Mouse (Mus musculus): ENCODE measurements around the gene Krtap27-1. TPM values are rescaled to one million over a fixed set of nuclear protein-coding genes. Genes with fewer than 3 reads are reported as not detected.

Gene Krtap27-1
- total RNA-seq, 2 experiments from 2014 or later = not detected

Other genes with a start within 250 kb of the Krtap27-1 start
- gene Cldn17, start 164.7 kb downstream of the Krtap27-1 start, total RNA-seq (2021) = not detected
- gene Cldn8, start 108.5 kb downstream of the Krtap27-1 start, total RNA-seq (2021) = not detected
- gene Krtap24-1, start 59.4 kb downstream of the Krtap27-1 start, total RNA-seq (2021) = not detected
- not detected for gene 2310079G19Rik, start 44.0 kb downstream of the Krtap27-1 start, total RNA-seq (2021)
- gene Krtap26-1, start 23.9 kb downstream of the Krtap27-1 start, total RNA-seq (2021) = not detected
- gene 2310061N02Rik, start 36.3 kb upstream of the Krtap27-1 start, total RNA-seq (2021) = not detected
- gene Krtap13-1, start 57.2 kb upstream of the Krtap27-1 start, total RNA-seq (2021) = not detected
- gene Krtap13, start 80.0 kb upstream of the Krtap27-1 start, total RNA-seq (2021) = not detected
- not detected for gene 2310034C09Rik, start 87.2 kb upstream of the Krtap27-1 start, total RNA-seq (2021)
- gene 2310057N15Rik, start 102.5 kb upstream of the Krtap27-1 start, total RNA-seq (2021) = not detected
- not detected for gene Gm5965, start 106.2 kb upstream of the Krtap27-1 start, total RNA-seq (2021)
- not detected for gene Gm20741, start 140.5 kb upstream of the Krtap27-1 start, total RNA-seq (2021)
- gene Krtap15, start 148.5 kb upstream of the Krtap27-1 start, total RNA-seq (2021) = not detected
- not detected for gene Krtap14, start 154.5 kb upstream of the Krtap27-1 start, total RNA-seq (2021)
- not detected for gene Krtap19-1, start 197.7 kb upstream of the Krtap27-1 start, total RNA-seq (2021)
- not detected for gene Krtap19-2, start 202.6 kb upstream of the Krtap27-1 start, total RNA-seq (2021)
- gene Krtap19-3, start 206.4 kb upstream of the Krtap27-1 start, total RNA-seq (2021) = not detected
- not detected for gene Krtap19-4, start 213.4 kb upstream of the Krtap27-1 start, total RNA-seq (2021)
- not detected for gene Krtap19-5, start 224.8 kb upstream of the Krtap27-1 start, total RNA-seq (2021)

All from gastrocnemius, postnatal 14 days (tissue).